Mouse (Mus musculus): ENCODE results near the gene Whamm. TPM values are rescaled to one million over a fixed set of nuclear protein-coding genes. Genes with fewer than 3 reads are reported as not detected.

The Whamm gene
- polyA plus RNA-seq (2014; fragmentation: Illumina TruSeq; extraction: RNeasy Lipid Tissue Mini Kit (QIAGEN cat#74804); ENCODE audit: low replicate concordance) = 10.0 TPM

DNA sequence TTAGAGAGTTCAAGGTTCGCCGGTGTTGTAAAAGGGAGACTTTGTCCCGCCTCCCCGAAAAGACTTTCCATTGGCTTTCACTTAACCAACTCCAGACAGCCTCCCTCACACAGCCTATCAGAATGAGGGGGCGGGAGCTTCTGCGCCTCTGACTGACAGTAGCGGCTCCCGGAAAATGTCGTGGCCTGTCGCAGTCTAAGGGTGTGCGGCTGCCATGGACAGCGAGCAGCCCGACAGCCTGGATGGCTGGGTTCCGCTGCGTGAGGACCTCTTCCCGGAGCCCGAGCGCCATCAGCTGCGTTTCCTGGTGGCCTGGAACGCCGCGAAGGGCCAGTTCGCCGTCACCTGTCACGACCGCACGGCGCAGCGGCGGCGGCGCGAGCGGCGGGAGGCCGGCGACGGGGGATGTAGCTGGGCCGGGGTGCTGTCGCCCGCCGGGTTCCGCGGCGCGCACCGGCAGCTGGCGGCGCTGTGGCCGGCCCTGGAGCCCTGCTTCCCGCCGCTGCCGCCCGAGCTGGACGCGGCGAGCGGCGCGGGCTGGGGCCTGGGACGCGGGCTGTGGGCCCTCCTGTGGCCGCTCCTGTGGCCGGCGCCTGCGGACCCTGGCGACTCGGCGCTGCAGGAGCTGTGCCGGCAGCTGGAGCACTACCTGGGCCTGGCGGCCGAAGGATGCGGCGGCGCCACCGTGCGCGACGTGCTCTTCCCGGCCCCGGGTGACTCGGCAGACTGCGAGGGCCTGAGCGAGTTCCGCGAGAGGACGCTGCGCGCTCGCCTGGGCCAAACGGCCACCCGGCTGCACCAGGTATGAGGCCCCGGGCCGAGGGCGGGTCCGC lies at the start of gene Whamm:
TSS of gene Whamm (plus strand) at position 159 of the 833 bp plus-strand sequence.

DNA sequence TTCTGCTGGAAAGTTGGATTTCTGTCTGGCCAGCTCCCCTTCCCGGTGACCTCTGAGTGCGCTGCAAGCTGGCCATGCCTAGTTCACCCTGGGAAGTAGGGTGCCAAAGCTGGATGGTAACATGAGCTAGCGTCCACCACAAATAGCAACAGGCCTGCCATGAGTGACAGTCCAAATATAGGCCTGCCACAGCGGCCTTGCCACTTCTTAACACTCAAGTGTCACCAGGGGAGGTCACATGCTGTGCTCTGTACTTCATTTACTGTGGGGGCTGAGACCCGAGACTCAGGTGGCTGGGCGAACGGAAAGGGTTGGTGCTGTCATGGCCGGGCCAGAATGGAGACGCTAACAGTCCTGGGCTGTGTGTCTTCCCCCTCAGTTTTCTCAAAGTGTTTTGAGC lies 4.2 kb upstream of the Whamm start, which contains the start of gene Fsd2:
TSS of gene Fsd2 (minus strand) at position 53 of the 400 bp plus-strand sequence.

Other genes with a start within 250 kb of the Whamm start
- 127 TPM for gene Rps17, start 226.0 kb upstream of the Whamm start, polyA plus RNA-seq (2014; fragmentation: Illumina TruSeq; extraction: RNeasy Lipid Tissue Mini Kit (QIAGEN cat#74804); ENCODE audit: low replicate concordance)
- gene Cpeb1, start 115.8 kb upstream of the Whamm start, polyA plus RNA-seq (2014; fragmentation: Illumina TruSeq; extraction: RNeasy Lipid Tissue Mini Kit (QIAGEN cat#74804); ENCODE audit: low replicate concordance) = 2.9 TPM
- not detected for gene Ap3b2, start 77.3 kb upstream of the Whamm start, polyA plus RNA-seq (2014; fragmentation: Illumina TruSeq; extraction: RNeasy Lipid Tissue Mini Kit (QIAGEN cat#74804); ENCODE audit: low replicate concordance)
- gene BC048679, start 73.0 kb upstream of the Whamm start, polyA plus RNA-seq (2014; fragmentation: Illumina TruSeq; extraction: RNeasy Lipid Tissue Mini Kit (QIAGEN cat#74804); ENCODE audit: low replicate concordance) = not detected
- gene Fsd2, start 4.3 kb upstream of the Whamm start, polyA plus RNA-seq (2014; fragmentation: Illumina TruSeq; extraction: RNeasy Lipid Tissue Mini Kit (QIAGEN cat#74804); ENCODE audit: low replicate concordance) = 0.22 TPM
- gene Homer2, start 136.3 kb downstream of the Whamm start, polyA plus RNA-seq (2014; fragmentation: Illumina TruSeq; extraction: RNeasy Lipid Tissue Mini Kit (QIAGEN cat#74804); ENCODE audit: low replicate concordance) = 14.9 TPM
- 190 TPM for gene Ramac, start 191.7 kb downstream of the Whamm start, polyA plus RNA-seq (2014; fragmentation: Illumina TruSeq; extraction: RNeasy Lipid Tissue Mini Kit (QIAGEN cat#74804); ENCODE audit: low replicate concordance)
- 6.1 TPM for gene 3110040N11Rik, start 218.2 kb downstream of the Whamm start, polyA plus RNA-seq (2014; fragmentation: Illumina TruSeq; extraction: RNeasy Lipid Tissue Mini Kit (QIAGEN cat#74804); ENCODE audit: low replicate concordance)

Data from small intestine, adult 10 weeks (tissue).